Mouse (Mus musculus): Measurements from ENCODE around the gene Klhl5. TPM values are rescaled to one million over a fixed set of nuclear protein-coding genes. Genes with fewer than 3 reads are reported as not detected.

Gene Klhl5
- polyA plus RNA-seq (2012; rRNA removed), result 62.6 and 67.3 TPM in 2 replicates

DNA sequence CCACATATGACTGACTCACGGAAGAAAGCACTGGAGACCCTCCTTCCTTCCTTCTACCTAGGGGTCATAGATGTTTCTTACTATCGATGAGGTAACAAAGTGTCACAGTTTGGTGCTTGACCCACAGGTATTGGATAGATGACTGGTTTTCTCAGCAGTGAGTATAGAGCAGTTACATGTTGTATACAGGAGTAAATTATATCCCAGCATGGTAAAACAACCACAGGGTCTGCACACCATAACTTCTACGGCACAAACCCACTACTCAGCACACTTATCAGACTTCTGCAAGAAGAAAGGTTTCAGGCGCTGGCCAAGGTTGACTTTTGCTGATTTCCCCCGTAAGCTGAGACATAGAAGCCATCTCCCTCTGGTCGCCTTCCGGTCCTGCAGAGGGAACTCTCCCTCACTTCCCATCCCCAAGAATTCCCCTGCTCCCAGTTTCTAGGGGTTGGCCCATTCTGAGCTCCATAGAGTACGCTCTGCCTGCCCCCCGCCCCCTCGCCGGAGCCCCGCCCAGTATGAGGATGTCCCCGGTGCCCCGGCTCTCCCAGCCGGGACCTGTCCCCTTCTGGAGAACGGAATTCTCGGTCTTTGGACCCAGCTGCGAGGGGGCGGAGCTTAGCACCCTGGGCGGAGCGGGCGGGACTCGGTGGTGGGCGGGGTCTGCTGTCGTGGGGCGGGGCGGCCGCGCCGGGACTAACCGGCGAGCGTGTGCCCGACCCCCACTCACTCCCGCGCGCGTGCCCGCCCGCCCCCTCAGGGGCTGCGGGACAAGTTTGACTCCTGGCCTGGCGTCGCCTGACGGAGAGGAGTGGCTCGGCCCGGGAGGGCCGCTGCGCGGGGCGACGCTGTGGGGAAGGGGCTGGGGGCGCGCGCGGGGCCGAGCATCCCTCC is at the start of gene Klhl5:
Gene Klhl5, plus strand, starts transcription at position 664 of the 897 bp plus-strand sequence.

DNA sequence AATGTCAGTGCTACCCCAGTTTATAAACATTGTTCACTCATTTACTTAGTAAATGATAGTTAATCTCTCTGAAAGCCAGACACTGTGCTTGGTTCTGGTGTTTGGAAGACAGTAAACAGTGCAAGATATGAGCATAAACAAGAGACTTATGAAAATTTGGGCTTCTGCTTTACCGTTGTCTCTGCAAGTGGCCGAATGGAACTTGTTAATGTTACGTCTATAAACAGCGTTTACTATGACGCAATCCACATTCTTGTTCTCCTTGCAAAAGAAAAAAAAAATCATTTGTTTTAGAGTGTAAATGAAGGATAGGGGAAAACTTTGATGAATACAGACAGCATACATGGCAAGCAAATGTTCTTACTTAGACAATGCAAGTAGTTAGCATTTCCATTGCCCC is 15.4 kb upstream of the Klhl5 start, which contains the start of gene Tmem156:
Gene Tmem156, minus strand, starts transcription at position 212 of the 400 bp plus-strand sequence.

DNA sequence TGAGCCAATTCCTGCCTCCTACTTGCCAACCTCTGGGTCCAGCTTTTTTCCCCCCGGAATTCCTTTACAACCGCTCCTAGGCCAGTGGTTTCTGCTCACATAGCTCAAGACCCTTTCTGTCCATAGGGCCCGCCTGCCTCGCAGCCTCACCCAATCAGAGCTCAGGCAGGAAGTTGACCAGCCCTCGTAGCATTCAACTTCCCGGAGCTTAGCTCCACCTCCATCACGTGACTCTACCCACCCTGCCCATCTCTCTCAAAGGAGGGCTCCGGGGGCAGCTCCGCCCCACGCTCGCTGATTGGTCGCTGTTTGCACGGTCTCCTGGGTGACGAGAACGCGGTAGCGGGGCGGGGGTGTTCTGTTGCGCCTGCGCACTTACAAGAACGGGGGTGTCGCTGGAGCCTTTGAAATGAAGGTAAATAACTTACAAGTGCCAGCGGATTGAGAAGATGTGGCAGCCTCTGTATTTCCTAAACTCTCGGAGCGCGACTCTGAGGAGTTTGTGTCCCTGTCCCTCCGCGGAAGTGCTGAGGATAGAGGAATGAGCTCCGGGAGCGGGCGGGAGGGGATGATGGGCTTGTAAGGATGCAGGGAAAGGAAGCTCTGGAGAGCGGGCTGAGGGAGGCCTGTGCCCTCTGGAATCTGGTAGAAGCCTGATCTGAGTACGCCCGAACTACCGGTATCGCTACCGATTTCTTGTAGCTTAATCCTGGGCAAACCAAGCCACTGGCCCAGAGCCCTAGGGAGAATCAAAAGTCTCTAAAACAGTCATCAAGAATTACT is 92.2 kb downstream of the Klhl5 start, which contains the start of gene Wdr19:
Gene Wdr19, plus strand, starts transcription at position 351 of the 783 bp plus-strand sequence.

Other genes with a start within 250 kb of the Klhl5 start
- gene Tlr1, start 174.0 kb upstream of the Klhl5 start, polyA plus RNA-seq (2012; rRNA removed), result 0.38 and 0.41 TPM in 2 replicates
- gene Tlr6, start 147.4 kb upstream of the Klhl5 start, polyA plus RNA-seq (2012; rRNA removed), result 0.29 and 0.40 TPM in 2 replicates
- gene Fam114a1, start 137.5 kb upstream of the Klhl5 start, polyA plus RNA-seq (2012; rRNA removed), result 6.2 and 7.6 TPM in 2 replicates
- 0.27 and 0.36 TPM in 2 replicates for gene Tmem156, start 15.4 kb upstream of the Klhl5 start, polyA plus RNA-seq (2012; rRNA removed)
- 14.2 and 16.3 TPM in 2 replicates for gene Wdr19, start 92.2 kb downstream of the Klhl5 start, polyA plus RNA-seq (2012; rRNA removed)
- 17.5 and 20.2 TPM in 2 replicates for gene Rfc1, start 228.1 kb downstream of the Klhl5 start, polyA plus RNA-seq (2012; rRNA removed)
- 0.16 and 0.17 TPM in 2 replicates for gene Klb, start 240.8 kb downstream of the Klhl5 start, polyA plus RNA-seq (2012; rRNA removed)

Measured in central nervous system, embryonic 18 days (tissue).